In genomic region chr7:66127951-66128645, GRCm38 (mm10) we compare ENCODE assay signal across 18 mouse cellular contexts. TPM values are rescaled to one million over a fixed set of nuclear protein-coding genes. Genes with fewer than 3 reads are reported as not detected.
DNase-seq lines count a peak whose midpoint lies in the region; ATAC-seq and TF ChIP-seq lines count a peak whose summit lies in the region.
"Had no signal": no experiment of that assay in that cellular context is flagged by ENCODE, and none has a peak within 500 bp of the region (broad histone marks: within the 10 kb centered on the region; RNA-seq: fewer than 3 reads in every experiment).

No protein-coding gene starts in this region.

- H3K4me2 ChIP-seq in forebrain, embryonic 16.5 days (ENCODE audit: low read length): no peak overlapping the region
- H3K4me2 ChIP-seq: liver, embryonic 15.5 days; stomach, embryonic 15.5 days had no signal

- H3K9me3 ChIP-seq in forebrain, embryonic 16.5 days (ENCODE audit: control insufficient read depth, low read length): no peaks in the 10 kb centered on the region
- H3K9me3 ChIP-seq: liver, embryonic 15.5 days; stomach, embryonic 15.5 days had no signal

- no peak for TF ChIP-seq CTCF in brain, embryonic 14.5 days (IDR thresholded peaks at IDR 0.05; ENCODE audit: borderline replicate concordance, extremely low read depth, insufficient read depth, insufficient read length)

- peaks cover 5% of the 10 kb centered on the region for H3K36me3 ChIP-seq in forebrain, embryonic 16.5 days (ENCODE audit: control insufficient read depth, insufficient read depth)

- no peak overlapping the region for H3K4me3 ChIP-seq in forebrain, embryonic 16.5 days (replicated peaks; ENCODE audit: low read length)
- H3K4me3 ChIP-seq: liver, embryonic 15.5 days; stomach, embryonic 15.5 days had no signal

- TF ChIP-seq POLR2A in brain, embryonic 14.5 days (IDR thresholded peaks at IDR 0.05; ENCODE audit: borderline replicate concordance, extremely low read depth, insufficient read depth, insufficient read length, poor library complexity, severe bottlenecking): no peak

- 27% methylated on average over 4 of the region's 4 CpGs for WGBS in forebrain, embryonic 16.5 days

- ATAC-seq in forebrain, embryonic 16.5 days: peak; percentile 50; the same call in 1 of the 2 replicates

- no peaks in the 10 kb centered on the region; the same call in none of the 2 replicates for H3K4me1 ChIP-seq in forebrain, embryonic 16.5 days (replicated peaks; ENCODE audit: control insufficient read depth, insufficient read depth, low read length)
- H3K4me1 ChIP-seq: stomach, embryonic 15.5 days had no signal

- intact Hi-C loops in heart, postnatal 25 days (cut with DNase I): no loop called here

- H3K27ac ChIP-seq in forebrain, embryonic 16.5 days (ENCODE audit: low read length): no peak overlapping the region
- H3K27ac ChIP-seq: liver, embryonic 15.5 days; macrophage; stomach, embryonic 15.5 days had no signal

- DNase-seq in heart, adult 11 months: peak; percentile 72
- no peak for DNase-seq in heart, postnatal 25 days (ENCODE audit: low spot score)
- DNase-seq in brain, embryonic 14.5 days (ENCODE audit: low read depth): peak; percentile 70
- DNase-seq in mesoderm, embryonic 11.5 days (ENCODE audit: low read depth, low spot score): peak; percentile 32
- no peak for DNase-seq in urinary bladder, postnatal 10 days (ENCODE audit: low spot score)
- no peak for DNase-seq in thymus, postnatal 25 days
- no peak for DNase-seq in ovary, postnatal 36 days (ENCODE audit: low spot score)
- DNase-seq: adrenal gland, postnatal 25 days; B cell, adult 2 months; gastrocnemius, postnatal 36 days; heart, postnatal 14 days; kidney, adult 8-10 months; right cerebral cortex, postnatal 4 days; thymus, postnatal 4 days had no signal

- H3K9ac ChIP-seq in forebrain, embryonic 16.5 days (replicated peaks; ENCODE audit: low read depth, low read length): no peak overlapping the region
- H3K9ac ChIP-seq: liver, embryonic 15.5 days; stomach, embryonic 15.5 days had no signal

- no peaks in the 10 kb centered on the region for H3K27me3 ChIP-seq in forebrain, embryonic 16.5 days (replicated peaks; ENCODE audit: control insufficient read depth, insufficient read depth, low read length)
- H3K27me3 ChIP-seq: liver, embryonic 15.5 days; stomach, embryonic 15.5 days had no signal

RNA-seq across cellular contexts. Expression of gene Chsy1, which starts 18.8 kb away (rescaled TPM):
- total RNA-seq in heart, postnatal 25 days (2021): 10 to 100 TPM; 14.4 to 16.8 TPM
- 16.0 and 21.5 TPM in 2 replicates for polyA plus RNA-seq in brain, embryonic 14.5 days (2012; rRNA removed)
- 11.4 and 12.6 TPM in 2 replicates for polyA plus RNA-seq in forebrain, embryonic 16.5 days (2015; fragmentation: Nextera tagmentation; extraction: Ambion mirVana)

RNA-seq across cellular contexts. Expression of gene Selenos, which starts 48.6 kb away (rescaled TPM):
- 10 to 100 TPM; 31.1 to 36.9 TPM for total RNA-seq in heart, postnatal 25 days (2021)
- polyA plus RNA-seq in brain, embryonic 14.5 days (2012; rRNA removed): 58.5 and 63.8 TPM in 2 replicates
- 80.3 and 85.4 TPM in 2 replicates for polyA plus RNA-seq in forebrain, embryonic 16.5 days (2015; fragmentation: Nextera tagmentation; extraction: Ambion mirVana)

Comparison
In these comparisons a context has a peak if more than half of its experiments do, and no peak if none do; other contexts are left out.
1. DNase-seq: peak in heart, adult 11 months (single experiment), brain, embryonic 14.5 days (single experiment) and mesoderm, embryonic 11.5 days (single experiment); none in heart, postnatal 25 days (single experiment), urinary bladder, postnatal 10 days (single experiment), thymus, postnatal 25 days (single experiment) and ovary, postnatal 36 days (single experiment).